In the genomic region with DNA sequence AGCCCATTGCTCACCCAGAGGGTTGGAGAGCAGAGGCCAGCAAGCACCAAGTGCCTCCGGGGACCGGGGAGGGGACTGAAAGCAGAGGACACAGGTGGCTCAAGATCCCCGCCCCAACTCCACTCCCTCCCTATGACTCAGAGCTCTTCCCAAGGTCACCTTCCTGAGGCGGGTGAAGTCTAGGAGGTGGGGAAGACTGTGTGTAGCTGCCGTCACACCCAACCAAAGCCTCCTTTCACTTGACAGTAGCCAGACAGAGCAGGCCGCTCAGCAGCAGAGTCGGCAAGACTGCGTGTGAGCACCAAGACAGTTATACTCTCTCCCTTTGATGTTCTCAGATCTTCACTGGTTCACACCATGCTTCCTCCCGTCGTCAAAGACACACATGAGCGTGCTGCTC, we compare ENCODE assay signal across 13 mouse cellular contexts. TPM values are rescaled to one million over a fixed set of nuclear protein-coding genes. Genes with fewer than 3 reads are reported as not detected.
DNase-seq lines count a peak whose midpoint lies in the region; ATAC-seq and TF ChIP-seq lines count a peak whose summit lies in the region.
"Had no signal": no experiment of that assay in that cellular context is flagged by ENCODE, and none has a peak within 500 bp of the region (broad histone marks: within the 10 kb centered on the region; RNA-seq: fewer than 3 reads in every experiment).

No protein-coding gene starts in this region.

- no peak overlapping the region for H3K27ac ChIP-seq in ES-Bruce4 (ENCODE audit: insufficient read depth, low read length)
- H3K27ac ChIP-seq in stomach, embryonic 14.5 days (ENCODE audit: low read length): no peak overlapping the region
- no peak overlapping the region for H3K27ac ChIP-seq in embryonic facial prominence, embryonic 10.5 days (replicated peaks)
- H3K27ac ChIP-seq: limb, embryonic 13.5 days; macrophage had no signal

- TF ChIP-seq CTCF in ES-Bruce4 (IDR thresholded peaks at IDR 0.05; ENCODE audit: low read depth, low read length): no peak

- no peak for TF ChIP-seq POLR2A in ES-Bruce4 (IDR thresholded peaks at IDR 0.05; ENCODE audit: insufficient read depth, low read length)

- H3K9me3 ChIP-seq in ES-Bruce4 (replicated peaks; ENCODE audit: control insufficient read depth, insufficient read depth, low read length, poor library complexity, severe bottlenecking): no peaks in the 10 kb centered on the region
- H3K9me3 ChIP-seq in stomach, embryonic 14.5 days (ENCODE audit: control insufficient read depth, low read depth, low read length): no peaks in the 10 kb centered on the region
- H3K9me3 ChIP-seq in embryonic facial prominence, embryonic 10.5 days: no peaks in the 10 kb centered on the region
- H3K9me3 ChIP-seq: limb, embryonic 13.5 days had no signal

- no peaks in the 10 kb centered on the region for H3K27me3 ChIP-seq in ES-Bruce4 (ENCODE audit: control insufficient read depth, insufficient read depth, low read length, poor library complexity, severe bottlenecking)
- H3K27me3 ChIP-seq in stomach, embryonic 14.5 days (ENCODE audit: control insufficient read depth, insufficient read depth, low read length): no peaks in the 10 kb centered on the region
- H3K27me3 ChIP-seq in embryonic facial prominence, embryonic 10.5 days (replicated peaks; ENCODE audit: low read depth, poor library complexity, severe bottlenecking): peaks cover 13% of the 10 kb centered on the region; the same call in 1 of the 2 replicates

- 58% methylated on average over 11 of the region's 11 CpGs for WGBS in stomach, embryonic 14.5 days
- 82% methylated on average over 11 of the region's 11 CpGs for WGBS in embryonic facial prominence, embryonic 10.5 days

- no peaks in the 10 kb centered on the region for H3K36me3 ChIP-seq in ES-Bruce4 (ENCODE audit: control insufficient read depth, insufficient read depth, low read length, poor library complexity, severe bottlenecking)
- H3K36me3 ChIP-seq in stomach, embryonic 14.5 days (ENCODE audit: control insufficient read depth, insufficient read depth, low read length): no peaks in the 10 kb centered on the region
- H3K36me3 ChIP-seq in embryonic facial prominence, embryonic 10.5 days (replicated peaks): no peaks in the 10 kb centered on the region
- H3K36me3 ChIP-seq: limb, embryonic 13.5 days had no signal

- no peak overlapping the region for H3K9ac ChIP-seq in ES-Bruce4 (ENCODE audit: low read depth, poor library complexity, severe bottlenecking)
- no peak overlapping the region for H3K9ac ChIP-seq in stomach, embryonic 14.5 days (replicated peaks; ENCODE audit: low read depth, low read length)
- H3K9ac ChIP-seq: limb, embryonic 13.5 days had no signal

- no peak overlapping the region for H3K4me2 ChIP-seq in stomach, embryonic 14.5 days (replicated peaks; ENCODE audit: low read depth, low read length)
- H3K4me2 ChIP-seq: limb, embryonic 13.5 days had no signal

- peak; percentile 76 for DNase-seq in CD4-positive, CD25-positive, alpha-beta regulatory T cell, adult 2 months (ENCODE audit: low read depth, low spot score)
- DNase-seq in kidney, adult 18-20 months: peak; percentile 47
- DNase-seq in embryonic facial prominence, embryonic 10.5 days (ENCODE audit: low spot score): no peak
- no peak for DNase-seq in gastrocnemius, postnatal 4 days (ENCODE audit: low spot score in 2 of 2)
- DNase-seq in urinary bladder, postnatal 10 days (ENCODE audit: low spot score): no peak
- DNase-seq: cerebellum, postnatal 14 days had no signal

- 0 out of 2 replicates have a peak, but pooled peaks have one; percentile 47 for ATAC-seq in stomach, embryonic 14.5 days (ENCODE audit: insufficient number of reproducible peaks, insufficient read depth, low FRiP score, low read depth)

- TF ChIP-seq EP300 in ES-Bruce4 (IDR thresholded peaks at IDR 0.05; ENCODE audit: insufficient read depth, low read depth, low read length): peak; percentile 79; the same call in 1 of the 2 replicates

- peaks cover 17% of the 10 kb centered on the region for H3K4me1 ChIP-seq in ES-Bruce4 (ENCODE audit: control insufficient read depth, insufficient read depth, low read length)
- 0 out of 2 replicates have a peak, but pooled peaks cover 3% of the 10 kb centered on the region for H3K4me1 ChIP-seq in stomach, embryonic 14.5 days (ENCODE audit: control insufficient read depth, insufficient read depth, low read length)
- peaks cover 47% of the 10 kb centered on the region for H3K4me1 ChIP-seq in embryonic facial prominence, embryonic 10.5 days

- no peak overlapping the region for H3K4me3 ChIP-seq in ES-Bruce4 (ENCODE audit: low read depth, low read length)
- no peak overlapping the region for H3K4me3 ChIP-seq in stomach, embryonic 14.5 days (ENCODE audit: low read depth, low read length)
- no peak overlapping the region for H3K4me3 ChIP-seq in embryonic facial prominence, embryonic 10.5 days
- H3K4me3 ChIP-seq: erythroblast, embryonic 14.5 days; limb, embryonic 13.5 days had no signal

RNA-seq across cellular contexts. Expression of gene Slc16a5, which starts 1.1 kb away (rescaled TPM):
- not detected in 2 replicates for polyA plus RNA-seq in ES-Bruce4 (2011; ENCODE audit: insufficient read depth, insufficient read length, low read depth, missing spikeins)
- 0.32 and 1.0 TPM in 2 replicates for polyA plus RNA-seq in stomach, embryonic 14.5 days (2014; fragmentation: Nextera tagmentation; extraction: Ambion mirVana)
- polyA plus RNA-seq in embryonic facial prominence, embryonic 10.5 days (2016; fragmentation: Nextera tagmentation; extraction: Ambion mirVana): 0.28 and 0.34 TPM in 2 replicates
- not detected for total RNA-seq in gastrocnemius, postnatal 4 days (2021)
- total RNA-seq: heart, postnatal 25 days had no signal
- polyA plus RNA-seq: erythroblast, embryonic 14.5 days; macrophage had no signal

RNA-seq across cellular contexts. Expression of gene Armc7, which starts 12.1 kb away (rescaled TPM):
- 3.0 and 3.6 TPM in 2 replicates for polyA plus RNA-seq in ES-Bruce4 (2011; ENCODE audit: insufficient read depth, insufficient read length, low read depth, missing spikeins)
- polyA plus RNA-seq in stomach, embryonic 14.5 days (2014; fragmentation: Nextera tagmentation; extraction: Ambion mirVana): 5.7 and 8.0 TPM in 2 replicates
- 9.0 and 9.9 TPM in 2 replicates for polyA plus RNA-seq in embryonic facial prominence, embryonic 10.5 days (2016; fragmentation: Nextera tagmentation; extraction: Ambion mirVana)
- 1 to 10 TPM; 2.1 to 3.4 TPM for total RNA-seq in gastrocnemius, postnatal 4 days (2021)

RNA-seq across cellular contexts. Expression of gene Trim80, which starts 23.1 kb away (rescaled TPM):
- polyA plus RNA-seq in ES-Bruce4 (2011; ENCODE audit: insufficient read depth, insufficient read length, low read depth, missing spikeins): not detected in 2 replicates
- not detected in 2 replicates for polyA plus RNA-seq in stomach, embryonic 14.5 days (2014; fragmentation: Nextera tagmentation; extraction: Ambion mirVana)
- 0.15 TPM in 1 of 2 replicates, not detected in the other for polyA plus RNA-seq in embryonic facial prominence, embryonic 10.5 days (2016; fragmentation: Nextera tagmentation; extraction: Ambion mirVana)
- total RNA-seq in gastrocnemius, postnatal 4 days (2021): not detected
- total RNA-seq: heart, postnatal 25 days; layer of hippocampus, adult 8-10 months had no signal
- polyA plus RNA-seq: erythroblast, embryonic 14.5 days; macrophage had no signal

RNA-seq across cellular contexts. Expression of gene Nt5c, which starts 28.3 kb away (rescaled TPM):
- 42.7 and 43.2 TPM in 2 replicates for polyA plus RNA-seq in ES-Bruce4 (2011; ENCODE audit: insufficient read depth, insufficient read length, low read depth, missing spikeins)
- polyA plus RNA-seq in stomach, embryonic 14.5 days (2014; fragmentation: Nextera tagmentation; extraction: Ambion mirVana): 111 and 121 TPM in 2 replicates
- polyA plus RNA-seq in embryonic facial prominence, embryonic 10.5 days (2016; fragmentation: Nextera tagmentation; extraction: Ambion mirVana): 90.9 and 92.2 TPM in 2 replicates
- total RNA-seq in gastrocnemius, postnatal 4 days (2021): 10 to 100 TPM; 20.1 to 23.0 TPM

RNA-seq across cellular contexts. Expression of gene Kctd2, which starts 43.5 kb away (rescaled TPM):
- 22.9 and 26.4 TPM in 2 replicates for polyA plus RNA-seq in ES-Bruce4 (2011; ENCODE audit: insufficient read depth, insufficient read length, low read depth, missing spikeins)
- polyA plus RNA-seq in stomach, embryonic 14.5 days (2014; fragmentation: Nextera tagmentation; extraction: Ambion mirVana): 9.5 and 12.3 TPM in 2 replicates
- 14.8 and 17.3 TPM in 2 replicates for polyA plus RNA-seq in embryonic facial prominence, embryonic 10.5 days (2016; fragmentation: Nextera tagmentation; extraction: Ambion mirVana)
- total RNA-seq in gastrocnemius, postnatal 4 days (2021): 10 to 100 TPM; 21.4 to 21.6 TPM

Comparison
In these comparisons a context has a peak if more than half of its experiments do, and no peak if none do; other contexts are left out.
1. DNase-seq: peak in CD4-positive, CD25-positive, alpha-beta regulatory T cell, adult 2 months (single experiment) and kidney, adult 18-20 months (single experiment); none in embryonic facial prominence, embryonic 10.5 days (single experiment), gastrocnemius, postnatal 4 days (0 of 2) and urinary bladder, postnatal 10 days (single experiment).